Mouse (Mus musculus) testis, adult 2 months (tissue): ENCODE data around the gene Fhod1.

Experiments used
- CTCF ChIP-seq: fragments of 200-500 bp; IDR thresholded peaks from 2 replicates; pipeline ENCODE4 v1.5.1; 2012; ENCODE audit warnings: low read depth, mild to moderate bottlenecking, inconsistent platforms, low read length, moderate library complexity; ENCODE audit not compliant: control insufficient read depth, insufficient read depth, insufficient replicate concordance
- POLR2A ChIP-seq: fragments of 200-500 bp; IDR thresholded peaks from 2 replicates; pipeline ENCODE4 v1.6.1; 2012; ENCODE audit warnings: low read depth, mild to moderate bottlenecking, inconsistent platforms, low read length, moderate library complexity; ENCODE audit not compliant: control insufficient read depth

- TF ChIP-seq CTCF (peak; percentile 40; the same call in 1 of the 2 replicates), POLR2A (peak; percentile 90; the same call in 1 of the 2 replicates)
Measured at GRCm38 (mm10) chr8:105289805-105290460, 57.8 kb downstream of the Fhod1 start, which contains the start of gene 4931428F04Rik.
